Mouse (Mus musculus): ENCODE measurements around the gene Eipr1.

The Eipr1 gene

DNA sequence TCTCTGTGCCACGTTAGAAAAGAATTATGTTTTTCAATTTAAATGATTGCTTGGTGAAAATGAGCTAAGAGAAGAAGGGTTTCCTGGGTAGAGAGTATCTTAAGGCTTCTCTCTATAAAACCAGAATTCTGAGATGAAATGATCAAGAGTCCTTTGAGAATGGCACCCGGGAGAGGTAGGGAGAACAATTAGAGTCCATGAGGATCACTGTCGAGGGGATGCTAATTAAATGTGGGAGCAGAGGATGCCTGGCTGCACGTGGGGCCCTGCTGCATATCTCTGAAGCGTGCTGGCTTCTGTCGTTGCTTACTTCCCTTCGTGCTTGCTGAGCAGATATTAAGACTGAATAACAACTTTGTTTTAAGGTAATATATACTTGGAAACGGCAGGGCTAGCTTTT, 23.5 kb downstream of the Eipr1 start:
- no peak for ATAC-seq (ENCODE audit: low TSS enrichment)

DNA sequence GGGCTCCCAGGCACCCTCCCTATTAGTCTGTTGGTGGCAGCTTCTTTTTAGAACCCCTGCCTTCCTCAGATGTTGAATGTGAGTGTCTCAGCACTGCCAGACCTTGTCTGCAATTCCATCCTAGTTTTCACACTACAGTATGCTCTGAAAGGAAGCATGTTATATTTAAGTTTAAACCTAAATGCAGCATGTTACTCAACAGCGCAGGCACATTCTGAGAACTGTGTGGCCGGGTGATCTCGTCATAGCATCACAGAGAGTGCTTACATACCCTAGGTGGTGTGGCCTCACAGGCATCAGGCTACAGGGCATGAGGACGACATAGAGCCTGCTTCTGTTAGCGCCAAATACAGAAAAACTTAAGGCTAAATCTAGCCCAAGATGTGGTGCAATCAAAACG, 24.0 kb downstream of the Eipr1 start:
- ATAC-seq (ENCODE audit: low TSS enrichment) = peak; percentile 81

DNA sequence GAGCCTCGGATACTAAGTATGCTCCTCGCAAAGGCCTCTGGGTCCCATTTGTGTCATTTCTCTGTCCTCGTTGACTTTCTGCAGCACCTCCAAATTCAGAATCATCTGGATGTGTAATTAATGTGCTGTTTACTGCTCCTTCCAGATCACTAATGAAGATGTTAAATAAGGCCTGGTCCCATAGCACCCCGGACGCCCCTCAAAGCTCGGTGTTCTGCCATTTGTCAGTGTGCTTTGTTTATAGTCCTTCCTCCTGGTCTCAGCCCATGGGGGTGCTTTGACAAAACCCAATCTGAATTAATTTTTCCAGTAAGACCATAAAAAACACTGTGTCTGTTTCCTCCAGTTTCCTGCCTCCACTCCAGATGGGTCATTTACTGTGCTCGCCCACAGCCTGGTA, 28.6 kb downstream of the Eipr1 start:
- no peak for ATAC-seq (ENCODE audit: low TSS enrichment)

DNA sequence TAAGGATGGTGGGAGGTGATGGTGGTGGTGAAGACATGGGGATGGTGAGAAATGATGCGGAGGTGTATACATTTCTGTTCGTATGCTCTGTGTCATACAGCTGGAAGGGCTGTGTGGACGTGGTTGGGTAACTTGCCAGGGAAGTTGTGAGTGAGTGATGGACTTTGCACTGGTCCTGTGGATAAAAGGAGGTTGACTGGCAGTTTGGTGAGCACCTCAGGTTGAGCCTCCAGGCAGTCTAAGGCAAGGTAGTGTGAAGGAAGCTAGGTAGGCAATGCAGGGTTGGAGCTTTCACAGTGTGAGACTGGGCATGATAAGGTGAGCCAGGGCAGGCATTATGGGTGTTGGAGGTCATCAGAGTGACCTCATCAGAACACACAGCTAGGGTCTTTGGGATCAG, 31.0 kb downstream of the Eipr1 start:
- ATAC-seq (ENCODE audit: low TSS enrichment) = no peak

DNA sequence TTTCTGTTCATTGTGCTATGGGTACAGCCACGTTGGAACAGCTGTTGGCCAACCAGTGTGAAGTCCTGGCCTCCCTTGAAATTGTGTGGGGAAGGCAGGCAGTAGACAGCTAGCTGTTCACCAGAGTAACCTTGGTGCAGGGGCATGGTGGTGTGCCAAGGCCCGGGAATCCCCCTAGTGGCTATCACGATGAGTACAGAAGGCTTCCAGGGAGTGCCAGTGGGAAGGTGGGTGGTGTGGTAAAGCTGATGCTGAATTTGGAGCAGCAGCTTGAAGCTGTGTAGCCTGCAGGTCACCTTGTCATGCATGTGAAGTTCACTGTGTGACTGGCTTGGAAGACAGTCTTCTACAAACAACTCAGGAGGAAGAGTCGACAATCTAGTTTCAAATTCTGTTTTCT, 32.8 kb downstream of the Eipr1 start:
- ATAC-seq (ENCODE audit: low TSS enrichment) = peak; percentile 66

DNA sequence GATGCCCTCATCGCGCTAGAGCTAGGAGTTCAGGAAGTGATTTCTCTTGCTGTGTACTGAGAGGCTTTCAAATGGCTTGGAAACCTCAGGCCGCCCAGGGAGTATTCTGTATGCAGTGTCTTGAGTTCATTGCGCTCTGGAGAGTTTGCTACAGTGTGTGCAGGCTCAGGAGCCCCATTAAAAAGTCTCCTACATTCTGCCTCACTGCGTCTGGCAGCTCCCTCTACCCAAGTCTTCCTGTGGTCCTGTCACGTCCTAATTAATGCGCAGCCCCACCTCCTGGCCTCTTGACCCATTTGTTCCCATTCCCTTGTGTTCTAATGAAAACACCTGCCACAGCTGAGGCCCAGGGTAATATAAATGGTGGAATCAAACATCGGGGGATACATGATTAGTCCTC, 33.3 kb downstream of the Eipr1 start:
- ATAC-seq (ENCODE audit: low TSS enrichment) = no peak; the same call in 1 of the 2 replicates

DNA sequence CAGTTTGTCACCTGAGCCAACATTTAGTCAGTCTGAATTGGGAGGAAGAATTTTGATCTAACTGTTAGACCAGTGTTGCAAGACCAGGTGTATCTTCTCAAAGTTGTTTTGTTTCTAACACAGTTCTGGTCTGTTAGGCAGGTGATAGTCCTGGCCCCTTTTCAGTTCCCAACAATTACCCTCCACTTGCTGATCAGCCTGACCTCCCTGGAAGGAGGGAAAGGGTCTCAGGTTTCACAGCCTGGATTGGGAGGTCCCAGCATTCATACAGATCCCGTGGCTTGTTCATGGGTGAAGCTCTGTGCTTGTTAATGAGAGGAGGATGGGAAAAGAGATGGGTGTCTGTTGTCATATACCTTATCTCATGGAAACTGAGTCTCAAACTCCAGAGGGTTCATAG, 33.7 kb downstream of the Eipr1 start:
- no peak for ATAC-seq (ENCODE audit: low TSS enrichment)

DNA sequence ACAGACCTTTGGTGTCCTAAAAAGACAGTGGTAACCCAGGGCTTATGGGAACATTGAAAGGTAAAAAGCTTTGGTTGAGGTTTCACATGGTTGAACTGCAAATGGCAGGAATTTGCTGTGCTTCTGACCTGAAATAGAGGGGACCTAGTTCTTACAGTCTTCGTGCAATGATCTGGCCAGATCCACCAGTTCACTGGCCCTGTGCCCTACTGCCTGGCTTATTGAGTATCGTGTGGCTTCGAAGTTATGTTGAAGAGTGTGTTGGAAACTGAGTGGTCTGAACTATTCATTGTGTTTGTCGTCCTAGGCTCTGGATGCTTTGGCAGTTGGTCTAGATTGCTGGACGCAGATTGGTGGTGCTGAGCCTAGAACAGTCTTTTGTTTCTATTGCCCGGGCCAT, 34.7 kb downstream of the Eipr1 start:
- ATAC-seq (ENCODE audit: low TSS enrichment) = no peak

DNA sequence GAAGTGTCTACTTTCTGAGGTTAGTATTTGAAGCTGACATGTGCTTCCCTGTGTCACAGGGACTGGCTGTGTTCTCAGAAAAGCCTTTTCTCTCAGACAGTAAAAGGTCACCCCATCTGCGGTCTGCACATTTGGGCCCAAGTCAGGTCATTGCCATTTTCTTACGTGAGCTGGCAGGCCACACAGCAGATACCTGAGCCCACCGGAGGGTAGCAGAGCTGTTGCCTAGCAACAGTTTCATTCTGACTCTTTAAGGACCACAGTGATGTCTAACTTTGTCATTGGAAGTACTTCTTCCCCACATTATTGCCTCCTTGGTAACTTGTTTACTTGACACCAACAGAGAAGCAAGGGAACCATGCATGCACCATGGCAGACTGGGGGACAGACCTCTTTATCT, 41.0 kb downstream of the Eipr1 start:
- no peak for ATAC-seq (ENCODE audit: low TSS enrichment)

DNA sequence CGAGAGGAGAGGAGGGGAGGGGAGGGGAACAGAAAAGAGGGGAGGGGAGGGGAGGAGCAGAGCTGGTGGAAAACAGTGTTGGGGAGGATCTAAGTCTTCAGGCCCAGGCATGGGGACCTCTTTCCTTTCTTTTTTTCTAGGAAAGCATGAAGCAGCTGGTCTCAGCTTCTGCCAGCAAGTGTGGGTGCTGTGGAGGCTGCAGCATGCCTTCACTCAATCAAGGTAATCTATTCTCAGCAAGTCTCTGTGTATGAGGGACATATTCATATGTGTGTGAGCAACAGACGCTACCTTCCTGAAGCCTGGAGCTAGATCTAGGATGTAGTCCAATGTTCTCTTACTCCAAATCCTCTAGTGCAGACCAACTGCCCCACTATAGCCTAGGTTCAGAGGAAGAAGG, 42.1 kb downstream of the Eipr1 start:
- ATAC-seq (ENCODE audit: low TSS enrichment) = peak; percentile 96

DNA sequence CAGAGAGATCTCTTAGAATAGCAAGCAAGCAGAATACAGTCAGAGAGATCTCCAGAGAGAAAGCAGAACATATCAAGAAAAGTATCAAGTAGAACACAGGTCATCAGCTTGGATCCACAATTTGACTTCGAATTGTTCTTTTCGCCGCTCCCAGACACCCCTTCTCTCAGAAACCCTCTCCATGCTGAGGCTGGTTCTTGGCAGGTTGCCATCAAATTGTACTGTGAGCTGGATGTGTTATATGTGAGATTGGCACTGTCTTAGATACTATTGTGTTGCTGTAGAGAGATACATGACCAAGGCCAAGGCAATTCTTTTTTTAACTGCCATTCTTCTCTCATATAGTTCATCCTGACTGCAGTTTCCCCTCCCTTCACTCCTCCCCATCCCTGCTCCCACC, 43.4 kb downstream of the Eipr1 start:
- ATAC-seq (ENCODE audit: low TSS enrichment) = no peak

DNA sequence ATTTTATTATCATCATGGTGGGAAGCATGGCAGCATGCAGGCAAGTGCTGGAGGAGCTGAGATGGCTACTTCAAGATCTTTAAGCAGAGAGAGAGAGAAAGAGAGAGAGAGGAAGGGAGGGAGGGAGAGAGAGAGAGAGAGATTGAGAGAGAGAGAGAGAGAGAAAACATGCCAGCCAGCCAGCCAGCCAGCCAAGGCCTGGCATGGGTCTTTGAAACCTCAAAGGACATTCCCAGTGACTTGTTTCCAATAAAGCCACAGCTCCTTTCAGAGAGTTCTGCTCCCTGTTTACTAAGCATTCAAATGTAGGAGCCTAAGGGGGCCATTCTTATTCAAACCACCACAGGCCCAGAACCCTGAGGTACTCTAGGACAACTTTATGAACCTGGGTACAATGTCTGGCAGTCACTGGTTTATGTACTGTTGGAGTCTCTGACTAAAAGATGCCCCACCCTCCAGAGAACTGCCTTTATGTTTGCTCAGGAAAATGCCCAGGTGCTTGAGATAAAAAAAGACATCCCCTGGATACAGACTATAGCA, 45.3 kb downstream of the Eipr1 start:
- ATAC-seq (ENCODE audit: low TSS enrichment) = no peak

DNA sequence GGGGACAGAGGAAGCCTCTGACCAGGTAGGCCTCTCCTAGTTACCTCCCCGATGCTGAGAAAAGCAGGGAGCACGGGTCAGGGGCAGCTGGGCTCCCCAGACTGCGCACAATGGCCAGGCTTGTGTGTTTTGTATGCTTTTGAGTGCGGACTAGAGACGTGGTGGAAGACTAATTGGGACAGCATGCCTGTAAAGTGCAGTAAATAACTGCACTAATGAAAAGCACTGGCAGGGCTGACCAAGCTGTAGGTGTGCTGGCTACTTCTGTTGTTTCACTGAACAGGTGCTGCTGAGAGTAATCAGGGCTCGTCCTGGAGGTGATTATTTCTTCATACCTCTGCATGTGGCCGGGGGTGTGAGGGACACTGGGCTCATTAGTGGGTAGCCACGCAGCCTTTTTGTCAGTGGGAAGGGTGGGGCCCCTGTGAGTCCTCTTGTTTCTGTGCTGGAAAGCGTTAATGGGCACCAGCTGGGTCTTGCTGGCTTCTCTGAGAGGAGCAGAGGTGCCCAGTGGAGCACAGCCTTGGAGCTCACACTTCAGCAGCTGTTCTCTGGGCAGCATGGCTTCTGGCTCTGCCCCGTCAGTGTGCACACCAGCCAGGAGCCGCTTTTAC, 48.3 kb downstream of the Eipr1 start:
- ATAC-seq (ENCODE audit: low TSS enrichment) = no peak

DNA sequence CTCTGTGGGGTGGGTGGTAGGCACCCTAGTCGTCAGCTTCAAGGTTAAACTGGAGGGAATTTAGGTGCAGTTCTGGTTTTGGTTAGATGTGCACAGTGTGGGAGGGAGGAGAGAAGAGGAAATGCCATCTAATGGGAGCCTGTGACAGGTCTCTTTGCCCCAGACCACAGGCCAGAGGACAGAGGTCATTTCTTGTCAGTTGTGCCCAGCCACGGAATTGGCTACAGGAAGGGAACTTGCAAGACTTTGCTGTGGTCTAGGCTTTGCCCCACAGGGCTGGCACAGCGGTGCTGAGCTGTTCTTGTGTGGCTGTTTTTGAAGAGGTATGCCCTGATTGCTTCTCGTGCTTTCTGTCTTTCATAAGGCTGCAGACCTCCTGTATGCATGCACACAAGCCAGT, 48.8 kb downstream of the Eipr1 start:
- ATAC-seq (ENCODE audit: low TSS enrichment) = no peak

DNA sequence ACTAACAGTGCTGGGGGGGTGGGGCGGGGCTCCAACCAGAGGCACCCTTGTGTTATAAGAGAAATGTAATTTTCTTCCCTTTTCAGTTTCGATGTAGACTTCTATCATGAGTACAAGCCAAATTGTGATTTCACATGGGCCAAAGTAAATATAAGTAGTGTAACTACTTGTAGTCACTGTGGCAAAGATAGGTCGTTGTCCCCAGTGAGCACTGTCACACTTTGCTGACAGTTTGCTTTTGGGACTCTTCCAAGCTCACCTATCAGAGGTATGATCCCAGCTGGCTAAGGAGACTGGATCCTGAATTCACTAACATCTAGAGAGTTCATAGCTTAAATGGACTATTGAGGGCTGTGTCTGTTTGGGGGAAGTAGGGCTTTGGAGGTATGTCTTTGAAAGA, 49.3 kb downstream of the Eipr1 start:
- ATAC-seq (ENCODE audit: low TSS enrichment) = no peak

DNA sequence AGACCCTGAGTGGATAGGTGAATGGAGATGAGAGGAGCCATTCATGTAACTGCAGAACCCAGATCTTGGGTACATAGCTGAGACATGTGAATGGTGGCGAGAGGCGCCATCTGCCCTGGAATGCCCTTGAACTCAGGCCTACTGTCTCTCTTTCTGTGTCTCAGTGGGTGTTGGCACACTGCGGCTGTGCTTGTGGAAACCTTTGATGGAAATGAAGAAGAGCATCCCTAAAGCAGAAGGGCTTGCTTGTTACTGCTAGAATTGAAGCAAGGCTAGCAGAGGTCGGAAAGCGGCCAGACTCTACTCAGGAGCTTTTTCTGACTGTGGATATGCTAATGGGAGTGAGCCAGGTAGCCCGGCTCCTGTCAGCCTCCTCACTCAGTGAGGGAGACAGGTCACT, 50.1 kb downstream of the Eipr1 start:
- no peak for ATAC-seq (ENCODE audit: low TSS enrichment)

DNA sequence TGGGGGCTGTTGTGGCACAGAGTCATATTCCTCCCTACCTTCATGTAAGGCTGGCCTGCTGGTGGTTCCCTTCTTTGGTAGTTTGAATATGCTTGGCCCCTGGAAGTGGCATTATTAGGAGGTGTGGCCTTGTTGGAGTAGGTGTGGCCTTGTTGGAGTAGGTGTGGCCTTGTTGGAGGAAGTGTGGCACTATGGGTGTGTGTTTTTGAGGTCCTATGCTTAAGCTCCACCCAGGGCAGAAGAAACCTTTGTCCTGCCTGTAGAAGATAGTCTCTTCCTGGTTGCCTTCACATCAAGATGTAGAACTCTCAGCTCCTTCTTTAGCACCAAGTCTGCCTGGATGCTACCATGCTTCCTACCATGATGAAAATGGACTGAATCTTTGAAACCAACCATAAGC, 51.4 kb downstream of the Eipr1 start:
- ATAC-seq (ENCODE audit: low TSS enrichment) = no peak

DNA sequence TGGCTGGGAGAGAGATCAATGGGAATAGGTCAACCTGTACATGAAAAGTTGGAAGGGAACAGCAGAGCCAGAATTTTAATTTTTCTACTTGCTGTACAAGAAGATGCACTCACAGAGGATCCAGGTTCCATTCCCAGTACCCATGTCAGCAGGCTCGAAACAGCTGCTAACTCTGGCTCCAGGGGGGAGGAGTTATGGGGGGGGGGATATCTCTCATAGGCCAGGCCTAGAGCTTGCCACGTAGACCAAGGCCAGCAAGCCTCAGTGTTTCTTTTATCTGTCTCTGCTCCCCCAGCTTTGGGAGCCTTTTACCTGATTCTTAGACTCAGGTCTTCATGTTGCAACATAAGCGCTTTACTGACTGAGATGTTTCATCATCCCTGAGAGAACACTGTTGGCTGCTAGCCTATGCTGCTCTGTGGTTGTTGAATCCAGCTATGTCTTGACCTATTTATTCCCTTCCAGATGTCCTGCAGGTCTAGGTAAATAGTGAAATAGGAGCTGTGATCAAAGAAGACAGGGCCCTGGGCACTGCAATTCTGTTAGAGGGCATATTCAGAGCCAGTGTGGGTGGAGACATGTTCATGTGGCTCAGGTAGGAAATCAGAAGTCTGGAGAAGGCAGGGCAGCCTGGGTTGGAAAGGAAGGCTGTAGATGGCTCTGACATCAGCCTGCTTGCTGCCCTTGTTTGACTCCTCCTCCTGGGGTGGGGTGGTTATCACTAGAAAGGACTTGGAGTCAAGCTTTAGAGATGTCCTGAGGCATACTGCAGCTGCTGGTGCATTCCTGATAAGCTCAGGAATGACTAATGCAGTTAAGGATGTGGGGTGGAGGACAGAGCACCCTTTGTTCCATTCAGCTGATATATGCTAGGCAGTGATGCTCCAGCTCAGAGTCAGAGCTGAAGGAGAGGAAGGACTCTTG, 53.2 kb downstream of the Eipr1 start:
- ATAC-seq (ENCODE audit: low TSS enrichment) = peak; percentile 34; the same call in 1 of the 2 replicates

DNA sequence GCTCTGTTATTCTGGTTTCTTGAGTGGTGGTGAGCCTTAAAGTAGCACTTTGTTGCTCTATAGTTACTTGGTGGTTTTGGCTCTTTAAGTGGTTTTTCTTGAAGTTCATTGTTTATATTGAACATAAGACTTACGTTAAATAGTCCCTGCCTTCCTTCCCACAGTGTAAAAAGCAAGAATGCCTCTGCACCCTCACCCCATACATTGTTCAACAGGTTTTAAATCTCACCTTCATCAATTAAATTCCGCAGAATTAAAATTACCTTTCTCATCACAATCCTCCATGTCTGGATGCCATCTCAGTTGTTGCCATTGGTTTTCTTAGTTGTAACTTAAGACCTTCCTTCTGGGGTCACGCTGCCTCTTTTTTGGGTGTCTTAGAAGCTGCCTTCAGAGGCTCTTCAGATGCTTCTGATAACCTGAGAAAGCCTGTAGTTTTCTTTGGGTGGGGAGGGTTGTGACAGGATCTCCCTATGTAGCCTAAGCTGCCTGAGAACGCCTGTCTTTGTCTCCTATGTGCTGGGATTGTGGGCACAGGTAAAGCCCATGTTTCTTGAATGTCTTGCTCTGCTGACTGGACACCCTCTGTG, 57.3 kb downstream of the Eipr1 start:
- ATAC-seq (ENCODE audit: low TSS enrichment) = no peak

DNA sequence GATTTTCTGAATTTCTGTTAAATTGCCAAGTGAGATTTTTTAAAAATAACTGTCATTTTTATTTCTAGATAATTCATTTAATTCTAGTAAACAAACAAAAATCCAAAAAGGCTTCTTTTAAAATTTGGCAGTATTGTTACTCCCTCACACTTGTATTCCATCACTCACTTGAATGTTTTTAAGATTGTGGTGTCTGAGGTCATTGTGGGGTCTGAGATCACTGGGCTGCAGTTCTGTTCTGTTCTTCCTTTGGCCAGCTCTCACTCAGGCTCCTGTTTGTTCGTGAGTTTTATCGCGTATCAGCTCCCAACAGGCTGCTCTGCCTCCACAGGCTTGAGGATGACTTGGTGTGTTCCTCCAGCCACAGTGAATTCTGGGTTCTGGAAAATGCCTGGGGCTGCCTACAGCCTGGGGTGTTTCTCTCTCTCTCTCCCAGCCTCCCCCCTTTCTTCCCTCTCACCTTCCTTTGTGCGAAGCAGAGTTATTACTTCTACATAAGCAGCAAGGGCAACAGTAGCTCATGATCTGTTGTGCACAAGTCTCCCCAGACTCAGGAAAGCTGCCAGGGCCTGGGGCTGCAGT, 58.2 kb downstream of the Eipr1 start:
- ATAC-seq (ENCODE audit: low TSS enrichment) = no peak

DNA sequence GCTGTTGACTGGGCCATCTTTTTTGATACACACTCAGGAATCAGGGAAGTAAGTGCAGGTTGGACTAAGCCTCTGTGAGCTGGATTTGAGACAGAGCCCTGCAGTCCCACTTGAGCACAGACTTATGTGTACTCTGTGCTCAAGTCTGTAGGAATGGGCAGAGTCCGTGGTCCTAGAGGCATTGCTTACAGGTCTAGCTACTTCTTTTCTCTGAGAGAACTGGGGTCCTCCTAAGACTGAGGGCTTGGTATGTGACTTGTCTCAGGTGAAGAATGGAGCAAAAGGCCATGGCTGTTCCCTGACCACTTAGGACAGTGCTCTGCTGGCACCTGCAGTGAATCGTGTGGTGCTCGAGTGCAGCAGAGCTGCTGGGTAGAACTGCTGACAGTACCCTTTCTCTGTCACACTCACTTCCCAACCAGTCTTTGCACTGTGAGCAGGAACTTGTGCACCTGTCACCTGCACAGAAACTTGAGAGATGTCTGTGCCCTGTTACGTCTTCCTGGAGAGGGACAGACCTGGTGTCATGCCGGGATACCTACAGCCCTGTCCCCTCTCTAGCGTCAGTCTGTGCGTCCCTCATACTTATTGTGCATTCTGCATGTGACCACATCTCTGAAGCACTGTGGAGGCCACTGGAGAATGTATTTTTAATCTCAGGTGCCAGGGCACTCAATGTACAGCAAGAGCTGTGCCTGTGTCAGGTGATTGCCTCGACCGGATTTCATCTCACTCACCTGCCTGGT, 65.3 kb downstream of the Eipr1 start:
- ATAC-seq (ENCODE audit: low TSS enrichment) = peak; percentile 39; the same call in 1 of the 2 replicates

DNA sequence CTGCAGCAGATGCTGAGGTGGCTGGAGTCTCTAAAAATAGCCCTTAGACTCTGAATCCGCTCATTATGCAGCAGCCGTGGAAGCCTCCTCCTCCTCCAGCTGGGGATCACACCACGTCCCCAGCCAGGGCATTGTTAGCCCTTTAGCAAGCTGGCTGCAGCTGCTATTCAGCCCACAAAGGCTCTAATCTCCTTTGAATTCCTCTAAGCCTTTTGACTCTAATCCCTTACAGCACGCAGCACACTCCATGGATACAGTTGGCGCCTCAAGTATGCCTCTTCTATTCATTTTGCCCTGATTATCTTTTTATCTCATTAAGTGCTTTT, 65.8 kb downstream of the Eipr1 start:
- peak; percentile 61 for ATAC-seq (ENCODE audit: low TSS enrichment)

Data from frontal cortex, adult (tissue).